Mouse (Mus musculus): ENCODE results near the gene B020011L13Rik.
"Not testable (repeated sequence)": the region's sequence is repeated elsewhere in the genome, so short reads cannot be mapped to it uniquely, and the experiment has no call there.

DNA sequence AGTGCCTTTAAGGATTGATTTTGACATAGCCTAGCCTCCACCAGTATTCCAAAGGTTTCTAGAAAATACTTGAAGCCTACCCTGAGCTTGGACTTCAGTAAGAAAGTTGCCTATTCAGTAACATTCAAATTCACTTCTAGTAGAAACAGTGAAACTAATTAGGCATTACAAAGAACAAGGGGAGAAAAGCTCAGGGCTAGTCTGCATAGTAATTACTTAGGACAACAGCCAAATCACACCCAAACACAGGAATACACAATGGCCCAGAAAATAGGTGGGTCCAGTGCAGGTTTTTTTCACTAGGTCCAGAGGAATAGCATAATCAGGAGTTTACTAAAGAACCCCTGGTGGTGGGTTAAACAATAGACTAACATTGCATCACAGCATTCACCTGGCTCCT is 35.3 kb downstream of the B020011L13Rik start:
- TF ChIP-seq POLR2A (IDR thresholded peaks at IDR 0.05; ENCODE audit: low read depth, low read length); CTCF (IDR thresholded peaks at IDR 0.05; ENCODE audit: extremely low read depth, insufficient read length, insufficient replicate concordance, low read depth, low read length): not testable (repeated sequence)

Data from small intestine, adult 2 months (tissue).